In the genomic region with DNA sequence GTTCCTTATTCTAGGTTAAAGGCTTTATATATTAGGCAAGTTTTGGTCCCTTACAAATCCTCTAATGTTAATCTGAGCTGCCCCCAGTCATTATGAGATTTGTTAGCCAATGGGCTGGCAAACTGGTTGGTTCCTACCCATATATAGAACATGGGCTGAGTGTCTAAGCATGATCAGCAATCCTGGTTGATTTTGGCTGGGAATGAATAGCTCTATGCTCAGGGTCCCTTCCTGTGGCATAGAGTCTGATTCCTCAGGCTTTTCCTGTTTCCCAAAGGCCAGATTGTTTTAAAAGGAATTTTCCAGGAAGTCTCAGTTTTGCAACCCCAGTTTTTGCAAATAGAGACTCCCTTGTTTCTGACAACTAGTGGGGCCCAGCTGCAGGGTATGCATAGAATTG, we compare ENCODE assay signal across 14 mouse cellular contexts.
"Had no signal": no experiment of that assay in that cellular context is flagged by ENCODE, and none has a peak within 500 bp of the region (broad histone marks: within the 10 kb centered on the region; RNA-seq: fewer than 3 reads in every experiment).

No protein-coding gene starts in this region.

- H3K36me3 ChIP-seq: kidney, embryonic 15.5 days; limb, embryonic 13.5 days; liver, embryonic 13.5 days had no signal

- H3K4me1 ChIP-seq: kidney, embryonic 15.5 days; limb, embryonic 13.5 days; liver, embryonic 13.5 days had no signal

- H3K9me3 ChIP-seq: kidney, embryonic 15.5 days; limb, embryonic 13.5 days; liver, embryonic 13.5 days had no signal

- H3K4me3 ChIP-seq: kidney, embryonic 15.5 days; left cerebral cortex, adult 2 months; limb, embryonic 13.5 days; liver, embryonic 13.5 days had no signal

- DNase-seq: kidney, postnatal 10 days; kidney, postnatal 36 days; layer of hippocampus, postnatal 36 days; liver, embryonic 13.5 days; lung, adult 2 months; lung, postnatal 14 days; lung, postnatal 4 days; midbrain, embryonic 14.5 days; thymus, adult 18-20 months; thymus, postnatal 4 days had no signal

- H3K27ac ChIP-seq: kidney, embryonic 15.5 days; left cerebral cortex, adult 2 months; liver, embryonic 13.5 days had no signal

- H3K4me2 ChIP-seq: kidney, embryonic 15.5 days; limb, embryonic 13.5 days; liver, embryonic 13.5 days; midbrain, embryonic 11.5 days had no signal

- H3K27me3 ChIP-seq: kidney, embryonic 15.5 days; limb, embryonic 13.5 days; liver, embryonic 13.5 days had no signal

- H3K9ac ChIP-seq: kidney, embryonic 15.5 days; limb, embryonic 13.5 days; liver, embryonic 13.5 days had no signal
